Mouse (Mus musculus) frontal cortex, adult 2 months (tissue): ENCODE data around the gene Nox3. TPM values are rescaled to one million over a fixed set of nuclear protein-coding genes. Genes with fewer than 3 reads are reported as not detected.

ENCODE experiments used
- DNase-seq, 2 experiments: peaks; one replicate each; pipeline ENCODE4 v3.0.0; 2022; ENCODE audit warnings: low spot score in 1 of 2; ENCODE audit errors: extremely low spot score in 1 of 2
- polyA plus RNA-seq: library from polyadenylated mRNA; depleted of rRNA; stranded (reverse); fragments of >200 nt; gene quantifications from 2 replicates; pipeline ENCODE4 v1.2.3, GENCODE M21; 2012; rRNA removed

Gene Nox3
- polyA plus RNA-seq = 0.04 TPM in 1 of 2 replicates, not detected in the other

GRCm38 (mm10) chr17:3696161-3696560 is at the start of gene Nox3:
Gene Nox3 (minus strand): TSS chr17:3696261.
- no peak for DNase-seq

- no peak for DNase-seq
These were observed 48.3 kb upstream of the Nox3 start for GRCm38 (mm10) chr17:3744402-3744801.

GRCm38 (mm10) chr17:3736936-3737335 is 40.9 kb upstream of the Nox3 start:
- DNase-seq = peak in 1 of 2 experiments; percentile 4

DNA sequence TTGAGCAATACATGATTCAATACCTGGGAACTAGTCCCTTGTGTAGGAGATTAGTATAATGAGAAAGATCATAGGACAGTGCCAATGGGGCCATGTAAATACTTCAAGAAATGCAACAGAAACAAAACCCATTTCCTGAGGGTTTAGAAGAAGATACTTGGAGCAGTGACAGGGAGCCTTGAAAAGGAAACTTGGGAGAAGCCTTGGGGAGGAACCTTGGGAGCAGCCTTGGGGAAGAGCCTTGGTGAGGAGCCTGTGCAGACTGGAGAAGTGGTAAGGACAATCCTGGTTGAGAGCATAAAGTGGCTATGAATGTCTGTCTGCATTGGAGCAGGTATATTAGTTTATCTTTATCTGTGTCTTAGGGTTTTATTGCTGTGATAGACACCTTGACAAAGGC is 38.2 kb upstream of the Nox3 start:
- no peak for DNase-seq

DNA sequence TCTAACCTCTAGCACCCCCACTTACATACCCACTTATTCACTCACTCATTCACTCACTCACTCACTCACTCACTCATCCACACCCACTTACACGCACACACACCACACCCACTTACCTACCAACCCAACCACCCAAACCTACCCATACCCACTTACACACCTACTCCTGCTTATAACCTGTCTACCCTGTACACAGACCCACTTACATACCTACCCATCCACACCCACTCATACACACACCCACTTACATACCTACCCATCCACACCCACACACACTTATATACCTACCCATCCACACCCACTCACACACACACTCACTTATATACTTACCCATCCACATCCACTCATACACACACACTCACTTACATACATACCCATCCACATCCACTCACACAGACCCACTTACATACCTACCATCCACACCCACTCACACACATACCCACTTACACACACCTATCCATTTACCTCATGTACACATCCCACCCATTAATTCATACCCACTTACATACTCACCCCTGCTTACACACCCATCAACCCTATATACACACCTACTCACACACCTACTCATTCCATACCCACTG is 9.4 kb upstream of the Nox3 start:
- DNase-seq = no peak

- DNase-seq = no peak
These were observed 6.3 kb upstream of the Nox3 start for GRCm38 (mm10) chr17:3702320-3702719.

GRCm38 (mm10) chr17:3692817-3693216 is 3.2 kb downstream of the Nox3 start:
- DNase-seq = no peak

GRCm38 (mm10) chr17:3690499-3691258 is 5.4 kb downstream of the Nox3 start:
- DNase-seq = no peak

DNA sequence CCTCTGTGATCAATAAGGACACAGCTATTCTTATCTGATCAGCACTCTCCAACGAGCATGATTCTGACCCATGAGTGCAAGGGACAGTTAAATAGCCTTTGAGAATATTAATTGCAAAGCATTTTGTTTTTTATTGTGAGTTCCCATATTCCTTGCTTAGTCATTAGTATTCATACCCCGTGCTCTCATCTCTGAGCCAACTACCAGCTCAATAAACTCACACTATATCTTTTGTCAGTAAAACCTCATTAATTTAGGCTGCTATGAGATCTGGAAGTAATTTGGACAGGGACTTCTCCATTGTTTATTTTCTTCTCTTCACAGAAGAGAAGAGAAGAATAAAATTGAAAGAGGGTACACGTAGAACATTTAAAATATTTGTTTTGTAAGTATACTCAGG is 12.4 kb downstream of the Nox3 start:
- DNase-seq = no peak

GRCm38 (mm10) chr17:3669226-3669625 is 26.8 kb downstream of the Nox3 start:
- peak; percentile 32 to 71 for DNase-seq

GRCm38 (mm10) chr17:3667287-3667686 is 28.8 kb downstream of the Nox3 start:
- no peak for DNase-seq

- DNase-seq = no peak
These were observed 30.7 kb downstream of the Nox3 start for GRCm38 (mm10) chr17:3665321-3665720.

- DNase-seq = no peak
These were observed 36.6 kb downstream of the Nox3 start for GRCm38 (mm10) chr17:3659497-3659896.

DNA sequence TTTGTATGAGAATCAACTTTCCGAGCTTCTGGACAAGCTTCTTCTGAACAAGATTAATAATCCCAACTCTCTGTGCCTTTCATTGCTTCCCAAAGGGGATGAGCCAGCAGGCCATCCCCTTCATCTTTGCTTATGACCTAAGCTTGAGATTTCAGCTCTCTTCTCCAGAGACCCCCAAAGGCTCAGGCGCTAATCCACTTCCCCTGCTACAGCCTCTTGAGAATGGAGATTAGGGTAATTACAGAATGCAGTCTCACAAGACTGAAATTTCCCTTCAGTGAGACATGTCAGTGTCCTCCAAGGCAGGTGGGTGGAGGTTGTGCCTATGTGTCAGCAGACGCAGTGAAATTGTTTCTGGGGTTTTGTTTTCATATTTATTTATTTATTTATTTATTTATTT is 45.7 kb downstream of the Nox3 start:
- no peak for DNase-seq

- no peak for DNase-seq
These were observed 52.5 kb downstream of the Nox3 start for GRCm38 (mm10) chr17:3643582-3643981.

- no peak for DNase-seq
These were observed 54.6 kb downstream of the Nox3 start for GRCm38 (mm10) chr17:3641456-3641855.

- no peak for DNase-seq
These were observed 57.3 kb downstream of the Nox3 start for GRCm38 (mm10) chr17:3638757-3639156.

- DNase-seq = no peak
These were observed 63.6 kb downstream of the Nox3 start for GRCm38 (mm10) chr17:3632501-3632900.

- DNase-seq = no peak
These were observed 79.5 kb downstream of the Nox3 start for GRCm38 (mm10) chr17:3616329-3617216.

DNA sequence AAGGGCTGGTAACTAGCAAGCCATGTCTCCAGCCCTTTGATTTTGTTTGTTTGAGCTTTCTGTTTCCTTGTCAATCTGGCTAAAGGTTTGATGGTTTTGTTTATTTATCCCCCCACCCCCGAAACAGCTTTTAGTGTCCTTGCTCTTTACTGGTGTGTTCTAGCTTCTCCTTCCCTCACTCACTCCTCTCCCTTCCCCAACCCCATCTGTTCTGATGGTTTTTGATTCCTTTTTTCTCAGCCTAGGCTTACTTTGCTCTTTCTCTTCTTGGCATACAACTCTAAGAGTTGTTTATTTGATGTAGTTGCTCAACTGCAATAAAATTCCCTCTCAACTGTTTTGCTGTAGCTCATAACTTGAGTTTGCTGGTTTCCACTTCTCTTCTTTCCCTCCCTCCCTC is 80.5 kb downstream of the Nox3 start:
- DNase-seq = no peak

DNA sequence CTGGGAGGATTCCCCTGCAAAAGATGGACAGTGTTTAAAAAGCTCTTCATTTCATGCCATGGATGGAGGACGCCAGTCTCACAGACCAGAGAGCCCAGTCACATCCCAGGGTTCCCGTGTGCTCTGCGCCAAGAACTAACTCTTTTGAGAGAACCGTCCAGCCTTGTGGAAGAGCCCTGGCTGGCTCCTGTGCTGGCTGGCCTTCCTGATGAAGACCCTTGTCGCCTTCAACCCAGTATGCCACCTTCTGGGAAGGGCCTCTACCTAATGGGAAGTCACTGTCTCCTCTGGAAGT is 84.3 kb downstream of the Nox3 start:
- DNase-seq = no peak
